Mouse (Mus musculus): ENCODE data around the gene Htr1f.

DNA sequence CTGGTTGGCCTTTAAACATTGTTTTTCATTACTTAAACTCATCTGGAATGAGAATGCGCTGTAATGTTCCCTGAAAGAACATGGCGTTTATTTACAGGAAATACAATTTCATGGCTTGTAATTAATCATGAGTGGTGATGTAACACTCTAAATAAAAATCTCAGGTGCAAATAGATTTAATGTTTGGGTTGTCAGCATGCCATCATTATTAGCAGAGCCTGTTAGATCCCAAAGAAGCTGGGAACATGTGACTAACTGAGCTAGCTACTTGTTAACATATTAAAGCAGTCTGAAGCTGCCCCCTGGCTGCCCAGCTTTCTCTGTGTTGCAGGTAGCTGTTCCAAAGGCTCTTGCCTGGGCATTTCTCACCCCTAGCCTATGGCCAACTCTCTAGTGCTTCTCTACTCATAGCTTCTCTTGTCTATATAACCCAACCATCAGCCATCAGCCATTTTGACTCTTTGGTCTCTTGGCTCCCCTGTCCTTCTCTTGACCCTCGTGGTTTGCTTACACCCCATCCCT lies 227.0 kb downstream of the Htr1f start:
- TF ChIP-seq POLR2A (IDR thresholded peaks at IDR 0.05; ENCODE audit: control insufficient read depth, extremely low read depth, insufficient read depth, low read length, poor library complexity) = no peak
- no peak for TF ChIP-seq CTCF (IDR thresholded peaks at IDR 0.05; ENCODE audit: borderline replicate concordance, control insufficient read depth, extremely low read depth, insufficient read depth, low read length, poor library complexity)
